Mouse (Mus musculus): ENCODE measurements around the gene Popdc3.
"Not testable (repeated sequence)": the region's sequence is repeated elsewhere in the genome, so short reads cannot be mapped to it uniquely, and the experiment has no call there.

Popdc3 gene

GRCm38 (mm10) chr10:45177798-45178197 is at the start of gene Popdc3:
Gene Popdc3, plus strand, starts transcription at chr10:45178098.
- in situ Hi-C loops (cut with MboI; ENCODE audit: low sequenced_read_pairs) = not testable (repeated sequence)

- in situ Hi-C loops (cut with MboI; ENCODE audit: low sequenced_read_pairs) = no loop called here
Observed at GRCm38 (mm10) chr10:45129105-45129504, 48.8 kb upstream of the Popdc3 start.

GRCm38 (mm10) chr10:45130004-45130403 is 47.9 kb upstream of the Popdc3 start:
- in situ Hi-C loops (cut with MboI; ENCODE audit: low sequenced_read_pairs) = no loop called here

GRCm38 (mm10) chr10:45132371-45132770 is 45.5 kb upstream of the Popdc3 start:
- in situ Hi-C loops (cut with MboI; ENCODE audit: low sequenced_read_pairs) = no loop called here

GRCm38 (mm10) chr10:45136806-45137205 is 41.1 kb upstream of the Popdc3 start:
- in situ Hi-C loops (cut with MboI; ENCODE audit: low sequenced_read_pairs) = no loop called here

GRCm38 (mm10) chr10:45139910-45140309 is 38.0 kb upstream of the Popdc3 start:
- in situ Hi-C loops (cut with MboI; ENCODE audit: low sequenced_read_pairs) = no loop called here

- in situ Hi-C loops (cut with MboI; ENCODE audit: low sequenced_read_pairs) = no loop called here
Observed at GRCm38 (mm10) chr10:45140474-45141212, 37.3 kb upstream of the Popdc3 start.

GRCm38 (mm10) chr10:45142359-45142758 is 35.5 kb upstream of the Popdc3 start:
- in situ Hi-C loops (cut with MboI; ENCODE audit: low sequenced_read_pairs) = no loop called here

GRCm38 (mm10) chr10:45144038-45144817 is 33.7 kb upstream of the Popdc3 start:
- in situ Hi-C loops (cut with MboI; ENCODE audit: low sequenced_read_pairs) = no loop called here

- in situ Hi-C loops (cut with MboI; ENCODE audit: low sequenced_read_pairs) = no loop called here
Observed at GRCm38 (mm10) chr10:45146821-45147220, 31.1 kb upstream of the Popdc3 start.

GRCm38 (mm10) chr10:45151137-45151536 is 26.8 kb upstream of the Popdc3 start:
- in situ Hi-C loops (cut with MboI; ENCODE audit: low sequenced_read_pairs) = no loop called here

GRCm38 (mm10) chr10:45151771-45152692 is 25.9 kb upstream of the Popdc3 start:
- in situ Hi-C loops (cut with MboI; ENCODE audit: low sequenced_read_pairs) = no loop called here

- in situ Hi-C loops (cut with MboI; ENCODE audit: low sequenced_read_pairs) = no loop called here
Observed at GRCm38 (mm10) chr10:45154557-45155060, 23.3 kb upstream of the Popdc3 start.

- in situ Hi-C loops (cut with MboI; ENCODE audit: low sequenced_read_pairs) = no loop called here
Observed at GRCm38 (mm10) chr10:45165851-45166250, 12.0 kb upstream of the Popdc3 start.

- in situ Hi-C loops (cut with MboI; ENCODE audit: low sequenced_read_pairs) = no loop called here
Observed at GRCm38 (mm10) chr10:45173927-45174326, 4.0 kb upstream of the Popdc3 start.

- in situ Hi-C loops (cut with MboI; ENCODE audit: low sequenced_read_pairs) = no loop called here
Observed at GRCm38 (mm10) chr10:45174345-45174744, 3.6 kb upstream of the Popdc3 start.

GRCm38 (mm10) chr10:45180677-45181326 is 2.9 kb downstream of the Popdc3 start:
- in situ Hi-C loops (cut with MboI; ENCODE audit: low sequenced_read_pairs) = no loop called here

GRCm38 (mm10) chr10:45181344-45181743 is 3.4 kb downstream of the Popdc3 start:
- in situ Hi-C loops (cut with MboI; ENCODE audit: low sequenced_read_pairs) = no loop called here

- in situ Hi-C loops (cut with MboI; ENCODE audit: low sequenced_read_pairs) = no loop called here
Observed at GRCm38 (mm10) chr10:45185457-45185856, 7.6 kb downstream of the Popdc3 start.
